Mouse (Mus musculus): Measurements from ENCODE around the gene Gm21992. TPM values are rescaled to one million over a fixed set of nuclear protein-coding genes. Genes with fewer than 3 reads are reported as not detected.

The Gm21992 gene
- 15.8 TPM for polyA plus RNA-seq (2014; fragmentation: Illumina TruSeq; extraction: RNeasy Lipid Tissue Mini Kit (QIAGEN cat#74804); ENCODE audit: low read depth, low replicate concordance)

DNA sequence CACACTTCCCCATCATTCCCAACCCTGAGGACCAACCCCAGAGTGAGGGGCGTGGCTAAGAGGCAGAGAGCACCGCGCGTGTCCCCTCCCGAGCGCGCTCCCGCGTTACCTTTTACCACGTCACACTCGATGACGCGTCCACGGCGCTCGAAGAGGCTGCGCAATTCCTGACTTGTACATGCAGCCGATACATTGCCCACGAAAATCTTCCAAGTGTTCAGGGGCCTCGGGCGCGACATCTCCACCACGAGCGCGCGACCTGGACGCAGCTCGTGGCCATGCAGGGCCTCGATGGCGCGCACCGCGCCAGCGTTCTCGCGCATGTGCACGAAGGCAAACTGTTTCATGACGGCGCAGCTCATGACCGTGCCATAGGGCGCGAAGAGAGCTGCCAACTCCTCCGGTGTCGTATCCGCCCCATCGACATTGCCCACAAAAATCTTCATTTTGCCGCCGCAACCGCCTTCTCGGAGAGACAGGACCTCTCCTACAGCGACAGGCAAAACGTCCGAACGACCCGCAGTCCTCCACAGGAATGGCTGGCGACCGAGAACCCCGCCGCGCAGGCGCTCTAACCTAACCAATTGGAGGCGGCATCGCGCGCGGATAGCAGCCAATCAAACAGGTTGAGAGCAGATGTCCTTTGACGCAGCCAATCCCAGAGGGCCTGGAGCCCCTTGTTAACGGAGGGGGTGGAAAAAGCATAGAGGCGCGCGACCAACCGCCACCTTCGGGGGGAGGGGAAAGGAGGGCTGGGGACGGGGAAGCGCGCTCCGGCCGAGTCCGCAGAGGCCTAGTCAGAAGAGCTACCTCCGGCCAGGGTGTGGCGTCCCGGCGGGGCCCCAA is at the start of gene Gm21992, which contains the start of gene Rbm14:
Gene Gm21992, minus strand, starts transcription at position 550 of the 846 bp plus-strand sequence.
Gene Rbm14, minus strand, starts transcription at position 572 of the 846 bp plus-strand sequence.

GRCm38 (mm10) chr19:4854552-4855469 is 43.4 kb upstream of the Gm21992 start, which contains the start of gene Ctsf:
Gene Ctsf (plus strand): TSS chr19:4855130.

GRCm38 (mm10) chr19:4839149-4839548 is 27.7 kb upstream of the Gm21992 start, which contains the start of the genes Ccs and Ccdc87:
Gene Ccs (minus strand): TSS chr19:4839332.
Gene Ccdc87 (plus strand): TSS chr19:4839366.

DNA sequence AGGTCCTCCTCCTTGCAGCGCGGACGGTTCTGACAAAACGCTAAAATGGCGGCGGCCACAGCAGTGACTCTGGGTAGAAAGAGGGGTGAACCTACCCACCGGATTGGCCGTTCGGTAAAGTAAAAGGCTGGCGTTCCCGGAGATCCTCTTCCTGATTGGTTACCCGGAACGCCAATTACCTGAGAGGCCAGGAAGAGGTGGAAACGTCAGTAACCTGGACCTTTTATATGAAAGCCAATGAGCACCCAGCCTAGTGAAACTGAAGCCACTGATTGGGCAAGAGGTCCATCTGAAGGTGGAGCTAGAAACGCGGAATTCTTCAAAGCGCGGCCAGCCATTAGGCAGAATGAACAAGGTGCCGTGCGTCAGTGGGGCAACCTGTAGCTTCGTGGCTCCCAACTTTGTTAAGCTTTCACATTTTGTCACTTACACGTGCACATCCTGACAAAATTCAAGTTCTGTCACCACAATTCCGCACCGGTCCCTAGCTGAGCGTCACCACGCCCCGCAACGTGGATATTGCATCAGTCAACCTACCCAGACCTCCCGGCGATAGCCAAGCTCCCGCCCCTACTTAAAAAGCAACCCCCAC is 17.5 kb downstream of the Gm21992 start, which contains the start of gene Rbm4:
Gene Rbm4, minus strand, starts transcription at position 71 of the 592 bp plus-strand sequence.

DNA sequence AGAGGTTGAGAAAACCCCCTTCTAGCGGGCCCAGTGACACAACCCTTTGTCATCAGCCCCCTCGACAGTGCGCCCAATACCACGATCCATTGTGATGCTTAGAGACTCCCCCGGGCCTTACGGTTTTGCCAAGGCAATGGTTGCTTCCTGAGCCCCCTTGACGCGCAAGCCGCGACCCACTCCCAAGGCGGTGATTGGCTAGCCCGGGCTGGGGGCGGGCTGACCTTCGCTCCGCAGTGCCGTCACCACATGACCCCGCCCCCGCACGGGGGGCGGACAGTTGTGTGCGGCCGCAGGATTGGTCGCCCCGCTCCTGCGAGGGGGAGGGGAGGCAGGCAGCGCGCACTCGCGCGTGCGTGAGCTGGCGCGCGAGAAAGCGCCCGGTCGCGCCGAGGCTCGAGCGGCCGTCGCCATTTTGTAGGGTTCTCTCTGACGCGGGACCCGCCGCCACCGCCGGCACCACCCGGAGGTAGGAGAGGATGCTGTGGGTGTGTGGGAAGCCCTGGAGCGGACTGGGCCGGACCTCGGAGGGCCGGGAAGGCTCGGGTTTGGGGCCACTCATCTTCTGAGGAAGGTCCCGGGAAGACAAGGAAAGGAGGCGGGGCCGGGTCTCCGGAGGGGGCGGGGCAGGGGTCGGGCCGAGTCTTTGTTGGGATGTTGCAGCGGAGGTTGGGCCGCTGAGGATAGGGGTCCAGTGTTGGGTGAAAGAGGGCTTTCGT is 55.1 kb downstream of the Gm21992 start, which contains the start of gene Rbm4b:
Gene Rbm4b, plus strand, starts transcription at position 305 of the 719 bp plus-strand sequence.

DNA sequence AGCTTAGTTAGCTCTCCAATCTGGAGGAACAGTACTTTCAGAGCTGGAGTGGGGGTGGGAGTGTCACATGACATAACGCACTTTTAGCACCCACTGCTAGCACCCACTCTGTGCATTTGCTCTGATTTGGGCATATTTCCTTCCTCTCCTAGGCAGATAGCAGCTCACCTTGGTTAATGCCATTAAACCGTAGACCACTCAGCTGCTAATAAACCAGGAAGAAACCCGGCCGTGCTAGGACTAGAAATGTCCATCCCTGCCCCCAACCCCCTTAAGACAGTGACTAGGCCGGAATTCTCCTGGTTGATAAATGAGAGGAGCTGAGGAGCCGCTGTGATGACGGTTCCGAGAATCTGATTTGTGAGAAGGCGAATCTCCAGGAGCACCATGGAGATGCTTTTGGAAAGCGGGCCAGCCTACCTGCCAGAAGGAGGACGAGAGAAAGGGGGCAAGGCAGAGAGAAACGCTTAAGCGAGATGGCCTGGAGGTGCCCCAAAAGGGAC is 100.3 kb downstream of the Gm21992 start, which contains the start of gene Sptbn2:
Gene Sptbn2, plus strand, starts transcription at position 70 of the 503 bp plus-strand sequence.

DNA sequence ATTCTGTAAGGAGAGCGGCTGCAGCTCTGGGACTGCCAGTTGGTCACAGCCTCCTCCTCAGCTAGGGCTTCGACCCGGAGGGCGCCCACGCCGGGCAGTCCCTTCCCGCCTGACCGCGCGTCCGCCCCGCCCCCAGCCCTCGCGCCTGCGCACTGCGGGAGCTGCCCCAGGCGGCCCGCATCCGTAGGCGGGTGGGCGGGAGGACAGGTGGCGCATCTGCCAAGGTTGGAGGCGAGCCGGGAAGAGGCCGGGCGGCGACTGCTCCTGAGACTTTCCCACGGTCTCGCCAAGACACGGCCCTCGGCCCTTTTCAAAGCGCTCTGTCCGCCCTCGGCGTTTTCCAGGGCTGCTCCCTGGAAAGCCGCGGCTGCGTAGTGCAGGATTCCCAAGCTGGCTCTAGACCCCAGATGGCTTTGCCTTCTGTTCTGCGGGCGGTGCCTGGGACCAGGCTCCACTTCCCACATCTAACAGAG is 113.2 kb downstream of the Gm21992 start, which contains the start of gene Gm960:
Gene Gm960, minus strand, starts transcription at position 464 of the 473 bp plus-strand sequence.

Other genes with a start within 250 kb of the Gm21992 start
- not detected for gene Lrfn4, start 195.9 kb downstream of the Gm21992 start, polyA plus RNA-seq (2014; fragmentation: Illumina TruSeq; extraction: RNeasy Lipid Tissue Mini Kit (QIAGEN cat#74804); ENCODE audit: low read depth, low replicate concordance)
- 1.6 TPM for gene Rce1, start 186.0 kb downstream of the Gm21992 start, polyA plus RNA-seq (2014; fragmentation: Illumina TruSeq; extraction: RNeasy Lipid Tissue Mini Kit (QIAGEN cat#74804); ENCODE audit: low read depth, low replicate concordance)
- 0.28 TPM for gene Gm960, start 112.9 kb downstream of the Gm21992 start, polyA plus RNA-seq (2014; fragmentation: Illumina TruSeq; extraction: RNeasy Lipid Tissue Mini Kit (QIAGEN cat#74804); ENCODE audit: low read depth, low replicate concordance)
- 1.0 TPM for gene Sptbn2, start 100.4 kb downstream of the Gm21992 start, polyA plus RNA-seq (2014; fragmentation: Illumina TruSeq; extraction: RNeasy Lipid Tissue Mini Kit (QIAGEN cat#74804); ENCODE audit: low read depth, low replicate concordance)
- gene Rbm4b, start 55.1 kb downstream of the Gm21992 start, polyA plus RNA-seq (2014; fragmentation: Illumina TruSeq; extraction: RNeasy Lipid Tissue Mini Kit (QIAGEN cat#74804); ENCODE audit: low read depth, low replicate concordance), result 14.6 TPM
- gene Rbm4, start 17.7 kb downstream of the Gm21992 start, polyA plus RNA-seq (2014; fragmentation: Illumina TruSeq; extraction: RNeasy Lipid Tissue Mini Kit (QIAGEN cat#74804); ENCODE audit: low read depth, low replicate concordance), result 8.5 TPM
- gene Rbm14, start within 50 bp of the Gm21992 start, polyA plus RNA-seq (2014; fragmentation: Illumina TruSeq; extraction: RNeasy Lipid Tissue Mini Kit (QIAGEN cat#74804); ENCODE audit: low read depth, low replicate concordance), result 5.0 TPM
- 1.3 TPM for gene Ccs, start 27.7 kb upstream of the Gm21992 start, polyA plus RNA-seq (2014; fragmentation: Illumina TruSeq; extraction: RNeasy Lipid Tissue Mini Kit (QIAGEN cat#74804); ENCODE audit: low read depth, low replicate concordance)
- gene Ccdc87, start 27.8 kb upstream of the Gm21992 start, polyA plus RNA-seq (2014; fragmentation: Illumina TruSeq; extraction: RNeasy Lipid Tissue Mini Kit (QIAGEN cat#74804); ENCODE audit: low read depth, low replicate concordance), result 0.12 TPM
- 29.8 TPM for gene Ctsf, start 43.5 kb upstream of the Gm21992 start, polyA plus RNA-seq (2014; fragmentation: Illumina TruSeq; extraction: RNeasy Lipid Tissue Mini Kit (QIAGEN cat#74804); ENCODE audit: low read depth, low replicate concordance)
- not detected for gene Actn3, start 66.3 kb upstream of the Gm21992 start, polyA plus RNA-seq (2014; fragmentation: Illumina TruSeq; extraction: RNeasy Lipid Tissue Mini Kit (QIAGEN cat#74804); ENCODE audit: low read depth, low replicate concordance)
- gene Zdhhc24, start 67.1 kb upstream of the Gm21992 start, polyA plus RNA-seq (2014; fragmentation: Illumina TruSeq; extraction: RNeasy Lipid Tissue Mini Kit (QIAGEN cat#74804); ENCODE audit: low read depth, low replicate concordance), result 18.3 TPM
- 6.8 TPM for gene Bbs1, start 95.0 kb upstream of the Gm21992 start, polyA plus RNA-seq (2014; fragmentation: Illumina TruSeq; extraction: RNeasy Lipid Tissue Mini Kit (QIAGEN cat#74804); ENCODE audit: low read depth, low replicate concordance)
- 1.1 TPM for gene Dpp3, start 116.7 kb upstream of the Gm21992 start, polyA plus RNA-seq (2014; fragmentation: Illumina TruSeq; extraction: RNeasy Lipid Tissue Mini Kit (QIAGEN cat#74804); ENCODE audit: low read depth, low replicate concordance)
- 0.44 TPM for gene Peli3, start 131.5 kb upstream of the Gm21992 start, polyA plus RNA-seq (2014; fragmentation: Illumina TruSeq; extraction: RNeasy Lipid Tissue Mini Kit (QIAGEN cat#74804); ENCODE audit: low read depth, low replicate concordance)
- gene Mrpl11, start 150.5 kb upstream of the Gm21992 start, polyA plus RNA-seq (2014; fragmentation: Illumina TruSeq; extraction: RNeasy Lipid Tissue Mini Kit (QIAGEN cat#74804); ENCODE audit: low read depth, low replicate concordance), result 20.5 TPM
- gene Npas4, start 178.7 kb upstream of the Gm21992 start, polyA plus RNA-seq (2014; fragmentation: Illumina TruSeq; extraction: RNeasy Lipid Tissue Mini Kit (QIAGEN cat#74804); ENCODE audit: low read depth, low replicate concordance), result not detected
- gene Slc29a2, start 212.2 kb upstream of the Gm21992 start, polyA plus RNA-seq (2014; fragmentation: Illumina TruSeq; extraction: RNeasy Lipid Tissue Mini Kit (QIAGEN cat#74804); ENCODE audit: low read depth, low replicate concordance), result not detected
- 26.8 TPM for gene B4gat1, start 227.2 kb upstream of the Gm21992 start, polyA plus RNA-seq (2014; fragmentation: Illumina TruSeq; extraction: RNeasy Lipid Tissue Mini Kit (QIAGEN cat#74804); ENCODE audit: low read depth, low replicate concordance)
- 0.85 TPM for gene AC124502.3, start 227.3 kb upstream of the Gm21992 start, polyA plus RNA-seq (2014; fragmentation: Illumina TruSeq; extraction: RNeasy Lipid Tissue Mini Kit (QIAGEN cat#74804); ENCODE audit: low read depth, low replicate concordance)
- not detected for gene Brms1, start 229.7 kb upstream of the Gm21992 start, polyA plus RNA-seq (2014; fragmentation: Illumina TruSeq; extraction: RNeasy Lipid Tissue Mini Kit (QIAGEN cat#74804); ENCODE audit: low read depth, low replicate concordance)
- gene Rin1, start 238.9 kb upstream of the Gm21992 start, polyA plus RNA-seq (2014; fragmentation: Illumina TruSeq; extraction: RNeasy Lipid Tissue Mini Kit (QIAGEN cat#74804); ENCODE audit: low read depth, low replicate concordance), result 0.16 TPM